Mouse (Mus musculus) E14TG2a.4 (cell line): ENCODE data around the gene Mapk13.

Experiments
- CTCF ChIP-seq: conservative IDR thresholded peaks from 2 replicates; pipeline ENCODE4 v1.5.1; 2014; ENCODE audit warnings: low read length
- NANOG ChIP-seq: IDR thresholded peaks from 2 replicates; pipeline ENCODE4 v1.6.1; 2014; ENCODE audit warnings: borderline replicate concordance, low read length, mixed read lengths
- POU5F1 ChIP-seq: IDR thresholded peaks from 2 replicates; pipeline ENCODE4 v1.6.1; 2014; ENCODE audit warnings: low read length, borderline replicate concordance

GRCm38 (mm10) chr17:28800671-28801412, 31.7 kb downstream of the Mapk13 start, which contains the start of gene Brpf3:
- TF ChIP-seq CTCF = no peak
- TF ChIP-seq POU5F1 = no peak
- TF ChIP-seq NANOG = no peak
